Mouse (Mus musculus) granulocyte monocyte progenitor cell, adult 5-6 weeks (primary cell): ENCODE measurements around the gene Gjb6. TPM values are rescaled to one million over a fixed set of nuclear protein-coding genes. Genes with fewer than 3 reads are reported as not detected.

ENCODE experiments used
- ATAC-seq: replicated peaks from 2 replicates; pipeline ENCODE4 v1.8.0; 2016; ENCODE audit warnings: mild to moderate bottlenecking, moderate TSS enrichment, inconsistent platforms; ENCODE audit not compliant: poor library complexity, severe bottlenecking
- total RNA-seq, 2 experiments: library from RNA; stranded (forward) in 1 of 2; stranded (reverse) in 1 of 2; fragments of 200-712, 200-1000 nt in 1 of 2; fragments of >200 nt in 1 of 2; fragmentation: Nextera tagmentation in 1 of 2; gene quantifications; 2 replicates each; pipeline ENCODE4 v1.2.3; 2014 to 2017

Gene Gjb6
- total RNA-seq (2014; fragmentation: Nextera tagmentation) (not detected in 2 replicates), total RNA-seq (2017) (not detected in 2 replicates)

DNA sequence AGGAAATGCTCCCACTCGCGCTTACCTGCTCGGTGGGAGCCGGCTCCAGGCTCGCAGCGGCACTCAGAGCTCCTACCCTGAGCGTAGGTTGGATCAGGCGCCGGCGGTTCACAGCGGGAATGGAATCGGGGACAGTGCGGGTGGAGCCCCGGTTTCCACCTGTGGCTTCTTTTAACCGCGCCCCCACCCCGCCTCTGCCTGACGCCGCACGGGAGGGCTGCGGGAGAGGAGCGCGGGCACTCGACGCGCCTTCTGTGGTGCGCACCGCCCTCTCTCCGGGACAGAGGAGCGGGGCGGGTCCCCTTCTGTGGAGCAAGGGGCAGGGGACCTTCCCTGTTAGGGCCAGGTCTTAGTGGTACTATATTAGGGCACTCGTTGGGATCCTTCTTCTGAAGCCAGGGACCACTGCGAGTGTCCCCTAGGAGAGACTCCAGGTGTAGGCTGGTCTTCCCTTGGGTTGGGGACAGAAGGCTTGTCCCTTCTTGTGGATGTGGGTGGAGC, at the start of gene Gjb6:
Gene Gjb6 (minus strand): TSS at position 451 of the 501 bp plus-strand sequence.
- ATAC-seq: no peak

GRCm38 (mm10) chr14:57165493-57165892, 32.1 kb upstream of the Gjb6 start:
- no peak for ATAC-seq

GRCm38 (mm10) chr14:57161833-57162232, 28.4 kb upstream of the Gjb6 start:
- no peak for ATAC-seq

GRCm38 (mm10) chr14:57161201-57161600, 27.8 kb upstream of the Gjb6 start:
- no peak for ATAC-seq

DNA sequence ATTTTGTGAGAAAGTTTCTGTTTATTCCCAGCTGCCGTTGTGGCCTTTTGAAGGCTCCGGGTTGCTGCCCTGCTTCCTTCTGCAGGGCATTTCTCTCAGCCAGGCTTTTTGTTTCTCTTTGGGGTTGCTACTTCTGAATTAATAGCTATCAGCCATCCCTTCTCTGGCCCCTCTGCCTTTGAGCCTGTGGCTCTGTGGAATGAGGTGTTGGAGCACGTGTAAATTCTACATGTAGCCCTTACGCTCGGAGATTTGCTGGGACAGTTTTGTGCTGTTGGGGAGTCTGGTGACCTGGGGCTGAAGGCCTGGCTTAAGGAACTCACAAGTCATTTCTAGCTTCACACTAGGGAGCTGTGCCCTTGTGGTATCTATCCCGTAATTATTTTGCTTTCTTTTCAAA, 21.5 kb upstream of the Gjb6 start:
- no peak for ATAC-seq

DNA sequence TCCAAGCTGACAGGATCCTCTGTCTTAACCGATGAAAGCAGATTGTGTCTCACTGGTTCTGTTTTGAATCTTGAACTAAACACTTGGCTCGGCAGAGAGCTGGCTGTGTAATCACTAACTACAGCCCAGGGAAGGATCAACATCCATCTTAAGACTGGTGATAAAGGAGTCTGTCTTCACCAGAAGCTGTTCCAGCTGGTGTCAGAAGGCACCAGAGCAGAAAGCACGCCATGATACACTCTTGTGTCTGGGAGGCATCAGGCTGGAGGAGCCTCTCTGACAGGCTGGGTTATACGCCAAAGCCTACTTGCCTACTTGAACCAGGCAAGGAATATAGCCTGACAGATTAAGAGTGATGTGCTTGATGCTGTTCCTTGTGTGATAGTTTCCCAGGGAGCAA, 12.3 kb upstream of the Gjb6 start:
- no peak for ATAC-seq

DNA sequence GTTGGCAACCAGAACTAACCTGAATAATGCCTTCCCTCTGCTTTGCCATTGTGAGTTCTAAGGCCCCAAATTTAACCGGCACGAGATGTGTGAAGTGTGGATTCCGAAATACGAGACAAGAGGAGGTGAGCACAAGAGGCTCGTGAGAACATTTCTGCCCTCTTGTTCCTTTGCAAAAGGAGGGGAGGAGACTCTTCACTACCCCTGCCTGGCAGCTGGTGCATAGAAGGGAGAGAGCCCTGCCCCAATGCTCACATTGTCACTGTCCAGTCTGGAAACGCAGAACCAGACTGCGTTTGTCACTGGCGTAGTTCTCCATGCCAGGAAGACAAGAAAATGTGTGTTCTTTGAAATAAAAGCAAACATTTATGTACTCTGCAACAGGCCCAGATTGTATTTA, 1.9 kb upstream of the Gjb6 start:
- ATAC-seq: no peak

DNA sequence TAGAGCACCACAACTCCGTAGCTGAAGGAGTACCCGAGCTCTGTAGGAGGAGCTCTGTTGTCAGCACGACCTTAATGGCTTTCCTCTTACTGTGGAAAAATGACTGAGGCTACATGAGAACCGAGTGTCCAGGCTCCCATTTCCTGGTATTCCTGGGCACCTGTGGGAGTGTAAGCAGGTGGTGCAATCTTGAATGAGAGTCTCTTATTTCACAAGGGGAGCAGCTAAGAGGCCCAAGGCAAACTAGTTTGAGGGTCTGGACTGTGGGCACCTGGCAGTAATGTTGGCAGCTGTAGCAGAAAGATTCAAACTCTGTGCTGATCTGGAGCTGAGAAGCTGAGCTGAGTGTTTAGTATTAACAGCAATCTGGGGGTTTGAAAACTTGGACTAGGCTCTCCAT, 6.0 kb downstream of the Gjb6 start:
- ATAC-seq: no peak

DNA sequence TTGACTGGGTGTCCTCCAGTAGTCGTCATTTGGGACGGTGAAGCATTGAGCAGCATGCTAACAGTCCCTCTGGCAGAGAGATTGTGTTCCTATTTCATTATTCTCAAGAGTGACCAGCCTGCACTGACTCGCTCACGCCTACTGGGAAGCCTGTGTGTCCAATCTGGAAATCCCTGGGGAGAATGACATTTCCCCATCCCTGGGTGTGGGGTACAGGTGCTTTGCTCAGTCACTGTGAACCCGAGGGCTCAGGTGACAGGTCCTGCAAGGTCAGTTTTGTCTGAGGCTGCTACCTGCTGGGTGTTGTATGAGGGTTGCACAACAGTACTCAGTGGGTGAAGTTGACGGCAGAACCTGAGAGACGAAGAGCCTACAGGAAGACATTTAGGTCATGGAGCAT, 11.1 kb downstream of the Gjb6 start:
- ATAC-seq: no peak

- ATAC-seq: no peak
These were observed 17.4 kb downstream of the Gjb6 start, which contains the start of gene Gm4491 for GRCm38 (mm10) chr14:57115823-57116544. Gm4491 (minus strand) TSS chr14:57115883.

- ATAC-seq: 0 out of 2 replicates have a peak, but pooled peaks have one; percentile 45
These were observed 24.2 kb downstream of the Gjb6 start for GRCm38 (mm10) chr14:57109194-57109593.

- no peak for ATAC-seq
These were observed 25.5 kb downstream of the Gjb6 start for GRCm38 (mm10) chr14:57107916-57108315.

GRCm38 (mm10) chr14:57107091-57107490, 26.3 kb downstream of the Gjb6 start:
- ATAC-seq: no peak

DNA sequence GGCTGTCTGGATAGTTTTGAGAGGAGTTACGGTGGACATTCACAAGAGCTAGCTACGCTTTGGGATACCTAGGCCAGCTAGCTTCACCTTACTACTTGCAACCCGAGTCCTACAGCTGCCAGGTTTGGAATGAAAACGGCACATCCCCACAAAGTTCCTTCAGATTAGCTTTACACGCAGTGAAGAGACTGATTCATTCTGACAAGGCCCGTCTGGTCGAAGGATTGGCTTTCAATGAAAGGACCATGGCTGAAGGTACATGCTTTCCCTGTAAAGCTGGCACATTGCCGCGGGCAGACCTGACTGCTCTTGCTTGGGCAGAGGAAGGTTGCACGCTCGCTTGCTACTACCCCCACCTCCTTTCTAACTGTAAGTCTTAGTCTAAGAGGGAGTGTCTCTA, 27.7 kb downstream of the Gjb6 start:
- ATAC-seq: no peak

DNA sequence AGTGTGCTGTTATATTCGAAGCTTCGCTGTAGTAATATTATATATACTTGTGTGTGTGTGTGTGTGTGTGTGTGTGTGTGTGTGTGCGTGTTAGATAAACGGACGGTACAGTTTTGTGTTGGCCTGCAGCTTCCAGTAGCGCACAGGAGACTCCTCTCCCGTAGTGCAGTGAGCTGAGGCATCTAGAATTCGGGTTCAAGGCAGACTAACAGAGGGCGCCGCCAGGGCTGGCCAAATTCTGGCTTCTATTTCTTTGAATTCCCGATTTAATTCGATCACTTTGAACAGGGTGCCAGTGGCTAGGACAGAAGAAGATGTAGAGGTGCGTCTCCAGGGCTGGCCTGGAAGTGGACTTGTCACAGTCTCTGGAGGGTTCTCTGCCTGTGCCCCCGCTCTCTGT, 28.3 kb downstream of the Gjb6 start:
- no peak for ATAC-seq

DNA sequence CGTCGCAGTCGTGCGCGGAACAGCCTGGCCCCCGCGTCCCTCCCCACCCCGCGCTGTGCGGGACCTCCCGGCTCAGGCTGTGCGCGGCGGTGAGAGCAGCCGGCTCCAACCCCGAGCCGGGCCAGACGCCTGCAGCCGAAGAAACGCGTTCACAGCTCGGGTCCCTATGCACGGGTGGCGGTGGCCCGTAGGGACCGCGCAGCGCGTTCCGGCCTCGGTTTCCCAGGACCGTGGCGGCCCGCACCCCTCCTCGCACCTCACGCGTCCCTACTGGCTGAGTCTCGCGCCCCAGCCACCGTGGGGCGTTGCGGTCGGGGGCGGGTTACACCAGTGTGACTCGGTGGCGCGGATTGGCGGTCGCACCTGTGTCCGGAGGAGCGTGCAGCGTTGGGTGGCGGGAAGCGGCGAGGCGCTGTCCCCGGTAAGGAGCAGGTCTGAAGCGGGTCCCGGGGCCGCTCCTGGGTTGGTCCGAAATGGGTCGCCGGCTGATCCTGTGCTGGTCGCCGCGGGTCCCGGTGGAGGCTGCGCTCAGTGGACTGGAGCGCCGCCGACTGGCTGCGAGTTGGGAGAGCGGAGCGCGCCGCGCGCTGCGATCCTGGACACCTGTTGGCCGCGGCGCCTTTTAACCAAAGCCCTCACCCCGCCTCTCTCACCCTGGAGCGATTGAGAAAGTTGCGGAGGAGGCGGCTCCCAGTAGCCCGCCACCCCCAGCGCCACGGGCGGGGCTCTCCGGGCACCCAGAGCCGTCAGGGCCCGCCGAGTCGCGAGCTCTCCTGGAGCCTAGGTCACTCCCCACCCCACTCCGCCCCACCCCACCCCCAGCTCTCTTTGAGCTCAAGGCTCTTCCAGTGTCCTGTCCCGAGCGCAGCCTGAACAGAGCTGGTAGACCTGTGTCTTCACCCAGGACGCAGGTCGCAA, 29.0 kb downstream of the Gjb6 start, which contains the start of gene Gjb2:
Gene Gjb2 (minus strand): TSS at position 597 of the 918 bp plus-strand sequence.
- peak; percentile 38 for ATAC-seq

DNA sequence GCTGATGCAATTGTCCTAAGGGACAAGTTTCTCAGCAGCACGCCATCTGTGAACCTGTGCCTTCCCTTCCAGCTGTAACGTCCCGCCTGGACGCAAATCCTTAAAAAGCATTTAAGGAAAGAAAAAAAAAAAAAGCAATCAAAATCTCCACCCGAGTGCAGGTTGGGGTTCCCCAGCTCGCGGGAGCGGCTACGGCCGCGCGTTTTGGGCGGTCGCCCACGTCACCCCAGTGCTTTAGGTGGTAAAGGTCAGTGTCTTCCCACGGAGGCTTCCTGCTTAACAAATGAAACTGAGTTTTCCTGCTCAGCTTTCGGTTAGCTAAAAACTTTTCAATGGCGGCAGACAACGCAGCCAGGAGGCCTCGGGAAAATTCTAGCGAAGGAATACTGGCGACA, 29.7 kb downstream of the Gjb6 start:
- ATAC-seq: no peak

GRCm38 (mm10) chr14:57103121-57103520, 30.3 kb downstream of the Gjb6 start:
- no peak for ATAC-seq

- no peak for ATAC-seq
These were observed 31.8 kb downstream of the Gjb6 start for GRCm38 (mm10) chr14:57101623-57102022.

DNA sequence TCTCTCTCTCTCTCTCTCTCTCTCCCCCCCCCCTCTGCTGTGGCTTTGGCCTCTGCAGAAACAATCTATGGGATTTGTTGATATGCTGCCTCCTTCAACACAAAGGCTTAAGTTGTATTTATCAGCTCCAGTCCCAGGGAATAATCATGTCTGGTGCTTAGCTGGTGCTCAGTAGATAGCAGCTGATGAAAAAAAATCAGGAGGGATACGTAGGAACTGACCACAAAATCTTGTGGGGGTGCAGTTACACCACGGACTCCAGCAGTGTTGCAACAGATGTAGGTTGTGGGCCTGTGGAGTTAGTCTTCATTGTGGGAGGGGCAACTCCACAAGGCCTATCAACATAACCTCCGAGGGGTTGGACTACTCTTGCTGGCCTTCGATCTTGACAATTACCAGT, 37.6 kb downstream of the Gjb6 start:
- peak; percentile 80 for ATAC-seq

DNA sequence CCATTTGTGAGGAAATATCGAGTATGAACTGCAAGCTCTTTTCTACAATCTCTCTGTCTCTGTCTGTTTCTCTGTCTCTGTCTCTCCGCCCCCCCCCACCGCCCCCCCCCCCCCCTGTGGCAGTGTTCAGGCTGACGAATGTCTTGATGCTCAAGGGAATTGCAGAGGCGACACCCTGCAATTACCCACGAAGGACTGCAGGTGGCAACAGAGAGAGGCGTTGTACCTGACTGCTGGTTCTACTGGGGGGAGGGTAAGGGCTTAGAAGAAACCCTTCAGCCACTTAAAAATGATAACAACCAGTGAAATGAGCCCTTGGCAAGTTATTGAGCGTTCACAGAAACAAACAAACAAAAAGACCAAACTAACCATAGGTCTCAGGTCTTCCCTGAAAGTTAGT, 40.4 kb downstream of the Gjb6 start:
- ATAC-seq: peak; percentile 91
